Mouse (Mus musculus): ENCODE data around the gene Fam78a.

The Fam78a gene

DNA sequence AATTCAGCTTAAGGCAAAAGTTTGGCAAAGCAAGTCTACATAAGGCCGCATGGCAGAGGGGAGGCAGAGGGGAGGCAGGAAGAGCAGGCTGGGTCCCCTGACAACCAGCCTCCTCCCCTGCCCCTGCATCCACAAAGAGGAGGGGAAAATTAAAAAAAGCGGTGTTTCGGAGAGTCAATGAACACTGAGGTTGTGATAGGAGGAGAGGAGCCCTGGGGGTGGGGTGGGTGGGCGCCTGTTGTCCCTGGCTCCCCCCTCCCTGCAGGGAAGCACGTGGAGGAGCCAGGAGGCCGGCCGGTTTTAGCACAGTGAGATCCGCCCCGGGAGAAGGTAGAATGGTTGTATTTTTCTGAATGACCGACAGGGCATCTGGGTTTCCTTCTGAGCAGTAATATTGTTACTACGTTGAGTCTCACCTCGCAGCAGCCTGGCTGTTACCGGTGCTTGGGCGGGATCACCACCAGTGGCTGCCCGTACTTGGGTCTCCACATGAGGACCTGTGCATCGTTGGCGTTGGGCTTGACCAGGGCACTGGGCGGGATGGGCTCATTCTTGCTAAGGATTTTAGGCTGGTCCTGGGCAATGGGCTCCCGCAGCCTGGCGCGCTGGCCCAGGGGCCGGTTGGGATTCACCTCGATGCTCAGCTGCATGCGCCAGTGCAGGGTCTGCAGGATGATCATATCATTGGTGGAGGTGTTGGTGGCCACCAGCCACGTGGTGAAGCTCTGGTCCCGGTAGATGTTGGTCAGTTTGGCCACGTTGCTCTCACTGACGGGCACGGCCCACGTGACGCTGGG is 15.6 kb downstream of the Fam78a start:
- DNase-seq (ENCODE audit: extremely low read depth, low read depth, low spot score): no peak

DNA sequence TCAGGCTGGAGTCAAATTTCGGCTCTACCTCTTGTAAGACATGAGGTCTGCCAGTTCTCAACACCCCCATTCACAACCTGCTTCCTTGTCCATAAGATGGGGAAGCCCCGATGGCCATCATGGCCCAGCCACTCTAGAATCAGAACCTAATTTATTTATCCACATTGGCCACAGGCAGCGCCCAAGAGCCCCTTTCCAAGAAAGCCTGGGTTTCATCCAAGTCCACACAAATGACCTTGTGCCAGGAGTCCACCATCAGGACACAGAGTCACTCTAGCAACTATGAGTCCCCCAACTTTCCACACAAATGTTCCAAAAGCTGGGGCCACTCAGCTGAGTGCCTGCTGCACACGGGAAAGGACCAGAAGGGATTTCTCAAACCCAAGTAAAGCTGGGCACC is 18.7 kb downstream of the Fam78a start:
- DNase-seq (ENCODE audit: extremely low read depth, low read depth, low spot score): no peak

DNA sequence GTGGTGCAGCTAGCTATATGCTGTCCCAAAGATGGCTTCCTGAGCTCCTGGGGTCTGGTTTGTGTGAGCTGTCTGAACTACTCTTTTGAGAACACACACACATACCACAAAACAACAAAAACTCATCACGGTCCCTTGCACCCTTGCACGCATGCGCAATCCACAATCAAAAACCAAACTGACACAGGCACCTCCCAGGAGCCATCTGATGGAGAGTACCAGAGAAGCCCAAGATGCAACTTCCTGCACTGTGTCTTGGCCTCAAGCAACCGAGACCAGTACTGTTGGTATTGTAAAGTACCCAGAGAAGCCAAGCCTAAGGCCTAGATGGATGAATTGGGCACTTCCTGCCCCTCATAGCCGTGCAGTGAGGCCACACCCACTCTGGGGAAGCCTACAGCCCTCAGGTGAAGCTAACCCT is 19.3 kb downstream of the Fam78a start:
- no peak for DNase-seq (ENCODE audit: extremely low read depth, low read depth, low spot score)

DNA sequence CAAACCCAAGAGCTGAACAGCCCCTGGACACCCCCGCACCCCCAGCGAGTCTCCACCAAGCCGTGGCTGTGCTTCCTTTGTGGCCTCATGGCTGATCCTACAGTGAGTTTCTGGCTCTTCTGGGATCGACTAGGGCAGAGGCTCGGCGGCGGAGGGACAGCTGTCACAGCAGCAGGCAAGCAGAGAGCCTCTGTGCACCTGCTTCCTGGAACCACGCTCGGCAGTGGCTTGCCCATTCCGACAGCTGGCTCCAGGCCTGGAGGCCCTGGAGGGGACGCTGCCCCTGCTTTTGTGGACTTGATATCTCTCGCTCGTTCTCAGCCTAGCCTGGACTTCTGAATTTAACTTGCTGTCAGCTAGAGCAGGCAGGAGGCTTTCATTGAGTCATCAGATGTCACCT is 19.7 kb downstream of the Fam78a start:
- no peak for DNase-seq (ENCODE audit: extremely low read depth, low read depth, low spot score)

DNA sequence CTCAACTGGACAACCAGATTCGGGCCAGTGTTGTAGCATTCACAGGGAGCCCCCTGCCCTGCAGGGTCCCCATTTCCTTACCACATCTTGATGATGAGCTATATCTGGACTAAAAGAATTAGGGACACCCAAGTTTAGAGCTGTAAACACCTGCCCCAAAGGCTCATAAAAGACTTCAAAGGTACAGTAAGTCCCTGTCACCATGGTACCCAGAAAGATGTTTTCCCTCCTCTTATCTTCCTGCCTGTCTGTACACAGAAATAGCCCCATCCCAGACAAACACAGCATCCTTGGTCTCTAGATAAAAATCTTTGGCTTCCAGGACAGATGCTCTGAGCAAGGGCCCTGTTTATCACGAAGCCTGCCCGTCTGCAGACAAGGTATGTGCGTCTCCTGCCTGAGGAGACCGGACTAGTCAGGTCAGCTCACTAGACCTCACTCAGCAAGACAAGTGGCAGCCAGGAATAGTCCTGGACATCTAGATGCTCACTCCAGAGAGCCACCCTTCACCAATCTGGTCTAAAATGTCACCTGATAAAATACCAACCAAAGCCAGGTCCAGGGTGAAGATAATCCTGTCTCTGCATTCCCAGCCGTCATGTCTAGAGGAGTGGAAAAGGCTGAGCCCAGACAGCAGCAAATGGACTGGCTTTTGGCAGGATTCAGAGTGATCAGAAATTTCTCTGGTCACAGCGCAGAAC is 21.1 kb downstream of the Fam78a start:
- DNase-seq (ENCODE audit: extremely low read depth, low read depth, low spot score): no peak

DNA sequence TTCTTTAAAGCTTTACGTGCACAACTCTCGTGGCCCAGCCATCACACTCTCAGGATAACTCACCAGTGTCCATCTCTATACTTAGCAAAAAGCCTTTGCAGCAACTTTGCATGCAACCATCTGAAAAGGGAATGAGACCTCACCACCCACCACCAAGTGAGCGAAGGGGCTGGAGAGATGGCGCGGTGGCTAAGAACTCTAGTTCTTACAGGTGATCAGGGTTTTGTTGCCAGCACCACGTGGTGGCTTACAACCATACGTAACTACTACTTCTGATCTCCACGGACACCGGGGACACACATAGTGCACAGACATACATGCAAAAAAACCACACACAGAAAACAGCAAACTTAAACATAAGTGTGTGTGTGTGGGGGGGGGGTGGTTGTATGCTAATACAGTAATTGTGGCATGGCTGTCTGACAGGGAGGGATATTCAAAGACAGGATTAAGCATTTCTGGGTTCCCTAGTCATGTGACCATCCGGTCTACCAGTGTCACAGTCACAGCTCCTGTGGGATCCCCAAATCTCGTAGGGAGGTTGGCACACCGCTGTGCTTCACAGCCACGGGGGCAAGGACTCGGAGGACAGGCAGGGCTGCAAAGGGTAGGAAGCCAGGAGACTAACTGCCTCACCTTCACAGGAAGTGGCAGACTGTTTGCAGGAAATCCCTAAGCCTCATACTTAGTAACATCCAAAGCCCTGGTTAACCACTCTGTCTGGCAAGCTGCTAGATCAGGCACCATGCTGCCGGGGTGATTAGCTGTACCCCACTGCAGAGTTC is 21.8 kb downstream of the Fam78a start:
- DNase-seq (ENCODE audit: extremely low read depth, low read depth, low spot score): no peak

DNA sequence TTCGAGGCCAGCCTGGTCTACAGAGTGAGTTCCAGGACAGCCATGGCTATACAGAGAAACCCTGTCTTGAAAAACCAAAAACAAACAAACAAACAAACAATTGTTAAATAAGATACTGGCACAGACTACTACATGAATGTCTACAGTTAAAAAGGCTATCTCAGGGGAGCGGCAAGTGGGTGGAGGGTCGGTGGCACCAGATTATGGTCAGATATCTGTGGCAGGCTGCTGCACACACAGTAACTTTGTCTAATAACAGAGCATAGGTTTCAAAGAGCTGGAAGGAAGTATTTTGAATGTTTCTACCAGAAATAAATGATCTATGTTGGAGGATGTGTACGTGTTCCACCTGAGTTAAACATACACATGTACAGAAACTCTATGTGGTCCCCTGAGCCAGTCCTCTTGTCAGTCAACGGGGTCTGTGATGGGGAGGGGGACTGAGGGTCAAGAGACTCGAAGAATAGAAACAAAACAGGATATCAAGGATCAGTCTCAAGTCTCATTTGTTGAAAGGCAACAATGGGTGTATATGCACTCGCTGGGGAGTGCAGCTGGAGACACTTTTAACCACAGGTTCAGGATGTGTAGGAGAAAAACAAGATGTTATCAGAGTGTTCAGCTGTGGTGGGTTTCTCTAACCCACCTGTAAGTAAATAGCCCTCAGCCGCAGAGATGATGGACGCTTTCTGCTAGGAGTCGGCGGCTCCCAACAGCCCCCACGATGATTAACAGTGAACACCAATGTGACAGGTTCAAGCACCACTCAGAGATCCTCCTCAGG is 22.7 kb downstream of the Fam78a start:
- no peak for DNase-seq (ENCODE audit: extremely low read depth, low read depth, low spot score)

DNA sequence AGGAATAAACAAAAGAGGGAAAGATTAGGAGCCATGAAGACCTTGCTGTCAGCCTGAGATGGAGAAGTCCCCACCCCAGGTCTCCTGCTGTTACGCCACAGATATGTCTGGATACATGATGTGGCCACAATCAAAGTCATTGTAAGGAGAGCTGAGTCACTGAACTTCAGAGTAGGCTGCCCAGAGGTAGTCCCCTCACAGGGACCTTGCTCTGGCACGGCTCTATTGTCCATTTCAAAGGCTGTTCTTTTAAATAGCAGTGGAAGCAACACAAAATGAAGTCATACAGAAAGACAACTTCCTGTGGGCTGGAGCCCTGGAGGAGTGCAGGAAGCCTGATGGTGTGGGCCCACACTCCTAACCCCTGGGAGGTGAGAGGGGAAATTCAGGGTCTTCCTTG is 23.5 kb downstream of the Fam78a start:
- no peak for DNase-seq (ENCODE audit: extremely low read depth, low read depth, low spot score)

DNA sequence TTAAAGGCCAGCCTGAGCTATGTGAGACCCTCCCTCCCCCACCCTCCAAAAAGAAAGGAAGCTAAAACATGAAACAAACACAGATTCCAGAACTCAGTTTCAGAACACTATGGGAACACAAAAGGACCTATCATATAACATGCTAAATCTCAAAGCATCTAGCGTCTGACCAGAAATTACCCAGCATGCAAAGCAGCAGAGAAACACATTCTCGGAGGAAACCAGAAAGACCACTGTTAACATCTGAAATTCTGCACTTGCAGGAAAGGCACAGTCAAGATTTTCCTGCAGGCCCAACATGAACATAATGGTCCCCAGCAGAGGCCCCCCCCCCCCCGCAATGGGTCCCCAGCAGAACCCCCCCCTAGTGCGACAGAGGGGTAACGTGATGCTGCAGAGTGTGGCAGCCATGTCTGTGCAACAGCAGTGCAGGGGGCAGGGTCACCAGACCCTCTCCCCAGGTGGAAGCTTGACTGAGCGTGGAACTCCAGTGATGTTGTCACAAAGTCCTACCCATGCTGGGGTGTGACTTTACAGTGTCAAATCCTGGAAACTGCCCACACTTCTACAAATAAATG is 24.3 kb downstream of the Fam78a start:
- no peak for DNase-seq (ENCODE audit: extremely low read depth, low read depth, low spot score)

DNA sequence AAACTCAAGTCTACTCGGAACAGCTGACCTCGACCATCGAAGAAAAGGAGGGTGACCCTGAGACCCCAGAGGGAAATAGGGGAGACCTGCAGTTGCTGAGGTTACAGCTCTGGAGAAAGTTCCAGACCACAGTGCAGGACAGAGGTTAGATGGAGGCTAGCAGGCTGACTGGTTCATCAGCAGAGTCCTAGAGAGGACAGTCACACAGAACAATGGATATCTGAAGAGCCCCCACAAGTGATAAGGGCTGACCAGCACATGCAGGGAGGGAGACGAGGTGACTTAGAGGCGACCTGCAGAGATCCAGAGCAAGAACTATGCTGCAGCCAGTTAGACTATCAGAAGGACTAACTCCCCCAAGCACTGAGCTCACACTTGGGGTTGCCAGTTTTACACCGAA is 25.0 kb downstream of the Fam78a start:
- no peak for DNase-seq (ENCODE audit: extremely low read depth, low read depth, low spot score)

DNA sequence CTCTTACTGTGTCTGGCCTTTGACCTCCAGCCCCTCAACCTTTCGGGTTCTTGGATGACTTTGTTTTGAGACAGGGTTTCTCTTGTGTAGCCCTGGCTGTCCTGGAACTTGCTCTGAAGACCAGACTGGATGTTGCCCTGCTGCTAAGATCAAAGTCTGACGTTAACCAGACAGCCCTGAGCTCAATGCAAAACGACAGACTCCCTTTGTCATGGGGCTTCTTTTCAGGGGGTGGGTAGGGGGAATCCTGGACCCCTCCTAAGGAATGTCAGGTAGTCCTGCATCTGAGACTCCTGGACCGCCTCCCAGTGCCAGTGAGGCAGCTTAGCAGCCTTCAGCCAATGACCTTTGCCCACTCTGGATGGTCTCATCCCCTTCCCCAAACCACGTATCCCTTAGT is 25.9 kb downstream of the Fam78a start:
- DNase-seq (ENCODE audit: extremely low read depth, low read depth, low spot score): no peak

DNA sequence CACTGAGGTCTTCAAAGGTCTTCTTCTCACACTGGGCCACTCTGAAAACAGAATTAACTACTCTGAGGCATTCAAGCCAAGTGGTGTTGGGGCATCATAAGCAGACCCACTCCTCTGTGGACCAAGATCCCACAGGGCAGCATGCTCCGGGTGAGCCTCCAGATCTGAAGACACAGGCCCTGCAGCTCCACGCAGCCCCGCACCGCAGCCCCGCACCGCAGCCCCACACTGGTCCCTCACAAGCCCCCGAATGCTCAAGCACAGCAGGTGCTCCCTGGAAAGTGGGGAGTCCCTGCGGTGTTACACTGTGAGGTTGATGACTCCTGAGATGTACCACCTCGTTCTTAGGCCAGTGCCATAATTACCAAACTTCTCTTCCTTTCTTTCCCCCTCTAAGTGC is 26.4 kb downstream of the Fam78a start:
- no peak for DNase-seq (ENCODE audit: extremely low read depth, low read depth, low spot score)

DNA sequence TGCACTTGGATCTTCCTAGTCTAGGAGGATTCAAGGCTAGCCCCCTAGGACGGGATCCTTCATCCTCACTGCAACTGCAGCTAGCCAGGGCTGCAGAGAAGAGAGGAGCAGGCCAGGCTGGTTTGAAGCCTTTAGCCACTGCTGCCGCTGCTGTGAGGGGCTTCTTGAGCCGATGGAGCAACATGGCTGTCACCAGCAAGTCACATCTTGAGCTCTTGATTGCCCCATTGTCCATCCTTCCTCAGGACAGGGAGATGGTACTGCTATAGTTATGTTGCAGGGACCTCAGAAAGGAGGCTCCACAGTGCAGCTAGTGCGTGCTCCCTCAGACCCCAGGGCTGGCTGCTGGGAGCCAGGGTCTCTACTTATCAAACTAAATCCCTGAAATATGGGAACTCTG is 26.9 kb downstream of the Fam78a start:
- no peak for DNase-seq (ENCODE audit: extremely low read depth, low read depth, low spot score)

DNA sequence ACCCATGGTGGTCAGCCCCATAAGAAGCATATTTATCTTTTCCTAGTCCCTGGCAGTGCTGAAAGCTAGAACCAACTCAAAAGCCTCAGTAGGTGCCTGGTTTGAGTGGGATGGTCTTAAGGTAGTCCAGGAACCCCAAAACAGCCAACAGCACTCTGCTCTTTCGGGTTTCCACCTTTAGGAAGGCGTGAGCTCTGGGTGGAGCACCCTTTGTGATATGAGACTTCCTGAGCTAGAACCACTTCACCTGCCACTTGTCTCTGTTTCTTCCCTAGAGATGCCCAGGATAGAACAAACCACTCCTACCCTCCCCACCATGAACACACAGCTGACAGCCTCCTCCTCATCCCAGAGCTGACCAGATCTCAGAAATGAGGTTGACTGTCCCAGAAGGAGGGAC is 27.3 kb downstream of the Fam78a start:
- no peak for DNase-seq (ENCODE audit: extremely low read depth, low read depth, low spot score)

DNA sequence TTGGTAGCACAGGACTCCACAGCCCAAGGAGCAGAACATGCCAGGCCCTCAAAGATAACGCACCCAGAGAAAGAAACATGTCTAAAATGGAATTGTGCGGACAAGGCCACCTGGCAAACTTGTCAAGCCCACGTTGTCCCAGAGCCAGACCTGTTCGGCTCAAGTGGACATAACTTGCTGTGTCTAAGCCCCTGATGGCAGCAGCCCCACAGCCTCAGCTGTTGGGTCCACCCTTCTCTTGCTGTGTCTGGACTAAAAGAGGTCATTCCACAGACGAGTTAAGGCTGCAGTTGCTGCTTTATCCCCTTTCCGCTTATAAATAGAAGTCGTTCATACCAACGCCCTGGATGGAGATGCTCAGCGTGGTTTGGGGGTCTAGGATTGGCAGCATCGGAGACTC is 28.1 kb downstream of the Fam78a start:
- DNase-seq (ENCODE audit: extremely low read depth, low read depth, low spot score): no peak

DNA sequence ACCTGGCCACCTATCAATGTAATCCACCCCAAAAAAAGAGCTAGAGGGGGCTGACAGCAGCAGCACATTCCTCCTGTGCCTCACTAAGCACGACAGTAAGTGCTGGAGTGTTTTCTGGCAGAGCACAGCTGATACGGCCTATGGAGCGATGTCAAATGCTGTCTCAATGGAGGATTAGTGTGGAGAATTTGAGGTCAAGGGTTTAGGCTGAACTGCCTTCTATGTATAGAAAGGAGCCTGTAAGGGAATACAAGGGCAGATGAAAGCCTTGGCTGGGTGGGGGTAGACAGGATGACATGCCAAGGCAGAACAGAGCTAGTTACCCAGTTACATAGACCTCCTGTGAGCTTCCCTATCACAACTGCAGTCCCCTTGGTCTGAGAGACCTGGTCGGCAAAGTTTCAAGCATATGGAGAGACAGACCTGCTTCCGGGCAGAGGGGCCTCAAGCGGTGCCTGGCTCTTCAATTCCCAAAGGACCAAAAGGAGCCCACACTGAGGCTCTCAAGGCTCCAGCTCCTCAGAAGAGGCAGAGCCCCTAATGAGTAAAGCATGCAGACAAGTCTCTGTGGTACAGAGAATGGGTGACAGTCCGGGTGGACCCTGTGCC is 29.2 kb downstream of the Fam78a start:
- no peak for DNase-seq (ENCODE audit: extremely low read depth, low read depth, low spot score)

DNA sequence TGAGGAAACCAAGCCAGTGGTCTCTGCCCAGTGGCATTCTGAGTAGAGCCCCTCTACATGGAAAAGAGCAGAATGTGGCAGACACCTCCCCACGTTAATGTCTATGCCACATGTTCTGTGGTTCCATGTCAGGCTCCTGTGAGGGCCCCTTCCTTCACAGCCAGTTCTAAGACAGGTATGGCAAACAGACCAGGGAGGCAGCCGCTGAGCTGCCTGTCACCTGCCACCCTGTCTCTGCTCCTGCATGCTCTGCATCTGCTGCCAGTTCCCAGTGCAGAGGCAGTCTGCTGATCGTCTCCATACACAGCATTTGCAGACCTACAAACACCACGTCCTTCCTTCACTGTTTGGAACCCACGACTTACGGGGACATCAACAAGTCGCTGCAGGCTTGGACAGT is 32.2 kb downstream of the Fam78a start:
- no peak for DNase-seq (ENCODE audit: extremely low read depth, low read depth, low spot score)

DNA sequence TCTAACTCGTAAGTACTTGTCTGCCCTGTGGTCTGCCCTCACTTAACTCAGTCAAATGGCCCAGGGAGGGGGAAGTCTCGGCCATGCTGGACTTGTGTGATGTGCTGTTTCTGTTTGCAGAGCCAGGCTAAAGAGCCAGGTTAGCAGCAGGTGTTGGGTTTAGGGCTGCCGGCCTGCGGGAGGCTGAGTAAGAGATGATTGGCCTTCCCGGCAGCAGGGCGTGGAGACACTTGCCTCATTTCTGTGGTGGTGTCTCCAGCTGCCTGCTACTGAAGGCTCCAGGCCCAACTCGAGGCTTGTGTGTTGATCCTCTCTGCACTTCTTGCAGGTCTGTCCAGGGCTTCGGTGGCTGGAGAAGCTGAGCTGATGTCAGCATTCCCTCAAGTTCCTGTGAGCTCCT is 32.9 kb downstream of the Fam78a start:
- DNase-seq (ENCODE audit: extremely low read depth, low read depth, low spot score): no peak

DNA sequence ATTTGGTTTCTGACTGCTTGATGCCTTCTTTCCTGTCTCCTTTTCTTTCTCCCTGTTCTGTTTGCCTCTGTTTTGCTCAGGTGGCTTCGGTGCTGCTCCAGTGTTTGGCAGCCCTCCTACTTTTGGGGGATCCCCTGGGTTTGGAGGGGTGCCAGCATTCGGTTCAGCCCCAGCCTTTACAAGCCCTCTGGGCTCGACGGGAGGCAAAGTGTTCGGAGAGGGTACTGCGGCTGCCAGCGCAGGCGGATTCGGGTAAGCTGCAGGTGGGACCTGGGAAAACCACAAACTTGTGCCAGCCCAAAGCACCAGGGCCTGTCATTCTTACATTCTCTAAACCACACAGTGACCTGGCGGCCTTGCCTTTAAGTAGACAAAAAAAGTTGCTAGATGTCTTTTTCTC is 37.3 kb downstream of the Fam78a start:
- no peak for DNase-seq (ENCODE audit: extremely low read depth, low read depth, low spot score)

DNA sequence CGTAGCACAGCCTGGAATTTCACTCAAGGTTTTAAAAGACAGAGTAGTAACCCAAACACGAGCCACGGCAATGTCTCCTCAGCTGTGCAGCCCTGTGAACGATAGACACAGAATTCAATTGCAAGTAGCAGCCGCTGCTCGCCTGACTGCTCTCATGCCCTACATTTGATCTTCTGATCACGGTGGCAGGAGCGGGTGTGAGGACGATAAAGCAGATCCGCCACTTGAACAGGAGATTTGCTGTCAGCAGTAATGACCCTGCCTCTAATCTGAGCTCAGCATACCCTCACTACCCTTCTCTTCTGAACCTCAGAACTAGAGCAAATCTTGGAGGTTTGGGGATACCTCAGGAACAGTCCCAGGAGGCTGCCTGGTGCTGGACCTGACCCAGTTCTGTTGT is 38.6 kb downstream of the Fam78a start:
- no peak for DNase-seq (ENCODE audit: extremely low read depth, low read depth, low spot score)
